Mouse (Mus musculus): ENCODE data around the gene Cmah. TPM values are rescaled to one million over a fixed set of nuclear protein-coding genes. Genes with fewer than 3 reads are reported as not detected.
A peak's percentile ranks its signal among the peaks of the same experiment; 100 is the strongest.

Gene Cmah
- total and polyA plus RNA-seq, 3 experiments: 1.4 to 2.2 TPM; not detected in 1

GRCm38 (mm10) chr13:24521446-24522342 is 194.5 kb downstream of the Cmah start:
- Histone ChIP-seq H3K27ac (ENCODE audit: control insufficient read depth, low read depth, low read length) (no peak overlapping the region), H3K4me1 (ENCODE audit: control insufficient read depth in 1 of 2, insufficient read depth in 2 of 2, low read length in 2 of 2) (no peaks in the 10 kb centered on the region), H3K9ac (ENCODE audit: control insufficient read depth, low read depth, low read length, poor library complexity, severe bottlenecking) (no peak overlapping the region), H3K4me3 (ENCODE audit: control insufficient read depth in 1 of 2, insufficient read depth in 1 of 2, low read depth in 2 of 2, low read length in 2 of 2) (no peak overlapping the region), H3K36me3 (ENCODE audit: control insufficient read depth in 1 of 2, insufficient read depth in 2 of 2, low read length in 2 of 2) (peaks cover 0 to 8% of the 10 kb centered on the region in 2 experiments; a peak in 2 of 4 replicates), H3K9me3 (replicated peaks; ENCODE audit: insufficient read depth, low read length) (no peaks in the 10 kb centered on the region), H3K27me3 (ENCODE audit: control insufficient read depth in 1 of 2, insufficient read depth in 2 of 2, low read length in 2 of 2) (no peaks in the 10 kb centered on the region), H3K79me2 (ENCODE audit: control insufficient read depth, insufficient read depth, low read length, poor library complexity) (peaks cover 5% of the 10 kb centered on the region; the same call in 1 of the 2 replicates)
- peak; percentile 43; the same call in 1 of the 2 replicates for TF ChIP-seq ZNF384 (IDR thresholded peaks at IDR 0.05; ENCODE audit: low read depth, low read length)
- no peak for TF ChIP-seq MEF2A (IDR thresholded peaks at IDR 0.05; ENCODE audit: extremely low read depth, insufficient replicate concordance, low read depth, low read length, poor library complexity, severe bottlenecking)
- no peak for DNase-seq (ENCODE audit: low read depth, low spot score)

- Histone ChIP-seq H3K79me2 (ENCODE audit: control insufficient read depth, insufficient read depth, low read length, poor library complexity) (peaks cover 5% of the 10 kb centered on the region; the same call in 1 of the 2 replicates), H3K27ac (ENCODE audit: control insufficient read depth, low read depth, low read length) (no peak overlapping the region), H3K9me3 (replicated peaks; ENCODE audit: insufficient read depth, low read length) (no peaks in the 10 kb centered on the region), H3K27me3 (ENCODE audit: control insufficient read depth in 1 of 2, insufficient read depth in 2 of 2, low read length in 2 of 2) (no peaks in the 10 kb centered on the region), H3K4me3 (ENCODE audit: control insufficient read depth in 1 of 2, insufficient read depth in 1 of 2, low read depth in 2 of 2, low read length in 2 of 2) (no peak overlapping the region), H3K9ac (ENCODE audit: control insufficient read depth, low read depth, low read length, poor library complexity, severe bottlenecking) (no peak overlapping the region), H3K36me3 (ENCODE audit: control insufficient read depth in 1 of 2, insufficient read depth in 2 of 2, low read length in 2 of 2) (peaks cover 0 to 8% of the 10 kb centered on the region in 2 experiments; a peak in 2 of 4 replicates), H3K4me1 (ENCODE audit: control insufficient read depth in 1 of 2, insufficient read depth in 2 of 2, low read length in 2 of 2) (no peaks in the 10 kb centered on the region)
- DNase-seq (ENCODE audit: low read depth, low spot score): no peak
- TF ChIP-seq USF2 (IDR thresholded peaks at IDR 0.05; ENCODE audit: borderline replicate concordance in 1 of 2, insufficient read depth in 1 of 2, low read depth in 1 of 2, low read length in 2 of 2) (no peak), RCOR1 (IDR thresholded peaks at IDR 0.05; ENCODE audit: low read depth, low read length) (peak; percentile 32; the same call in 1 of the 2 replicates)
Observed at GRCm38 (mm10) chr13:24522343-24522837, 195.2 kb downstream of the Cmah start.

- no peak for TF ChIP-seq MXI1 (IDR thresholded peaks at IDR 0.05; ENCODE audit: low read depth, low read length)
- TF ChIP-seq HCFC1 (IDR thresholded peaks at IDR 0.05; ENCODE audit: low read depth, low read length): no peak
- no peak for TF ChIP-seq E2F4 (IDR thresholded peaks at IDR 0.05; ENCODE audit: borderline replicate concordance, low read depth, low read length)
- no peak for TF ChIP-seq ZMIZ1 (IDR thresholded peaks at IDR 0.05; ENCODE audit: low read depth, low read length)
- TF ChIP-seq EP300 (IDR thresholded peaks at IDR 0.05; ENCODE audit: low read depth in 1 of 2, low read length in 2 of 2): no peak
- TF ChIP-seq ZC3H11A (IDR thresholded peaks at IDR 0.05; ENCODE audit: low read depth, low read length): no peak
- TF ChIP-seq GATA1 (IDR thresholded peaks at IDR 0.05; ENCODE audit: low read depth, low read length): no peak
- no peaks in the 10 kb centered on the region for H3K27me3 ChIP-seq (ENCODE audit: control insufficient read depth in 1 of 2, insufficient read depth in 2 of 2, low read length in 2 of 2)
- DNase-seq (ENCODE audit: low read depth, low spot score): no peak
- no peak overlapping the region for H3K27ac ChIP-seq (ENCODE audit: control insufficient read depth, low read depth, low read length)
- H3K9me3 ChIP-seq (replicated peaks; ENCODE audit: insufficient read depth, low read length): no peaks in the 10 kb centered on the region
- H3K9ac ChIP-seq (ENCODE audit: control insufficient read depth, low read depth, low read length, poor library complexity, severe bottlenecking): no peak overlapping the region
- no peak overlapping the region for H3K4me3 ChIP-seq (ENCODE audit: control insufficient read depth in 1 of 2, insufficient read depth in 1 of 2, low read depth in 2 of 2, low read length in 2 of 2)
- no peaks in the 10 kb centered on the region for H3K4me1 ChIP-seq (ENCODE audit: control insufficient read depth in 1 of 2, insufficient read depth in 2 of 2, low read length in 2 of 2)
- peaks cover 0 to 8% of the 10 kb centered on the region in 2 experiments; a peak in 2 of 4 replicates for H3K36me3 ChIP-seq (ENCODE audit: control insufficient read depth in 1 of 2, insufficient read depth in 2 of 2, low read length in 2 of 2)
- peaks cover 3% of the 10 kb centered on the region; the same call in 1 of the 2 replicates for H3K79me2 ChIP-seq (ENCODE audit: control insufficient read depth, insufficient read depth, low read length, poor library complexity)
Observed at GRCm38 (mm10) chr13:24523587-24524221, 196.5 kb downstream of the Cmah start.
